Mouse (Mus musculus): ENCODE data around the gene Adcy5.

DNA sequence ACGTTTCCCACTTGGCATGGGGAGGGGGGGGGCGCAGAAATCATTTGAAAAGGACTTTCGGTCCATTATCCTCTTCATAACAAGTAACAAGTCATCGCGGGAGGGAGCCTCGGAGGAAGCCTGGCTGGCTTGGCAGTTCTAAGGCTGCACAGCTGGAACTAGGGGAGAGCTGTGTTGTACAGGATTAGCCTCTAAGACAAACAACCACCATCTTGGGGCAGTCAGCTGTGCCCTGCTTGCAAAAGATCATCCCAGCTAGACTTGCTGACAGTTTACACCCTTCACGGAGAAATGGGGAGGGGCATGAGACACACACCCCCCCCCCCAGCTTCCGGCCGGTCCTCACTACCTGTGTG lies 14.1 kb upstream of the Adcy5 start:
- no peak for TF ChIP-seq CTCF (IDR thresholded peaks at IDR 0.05; ENCODE audit: low read depth)
- no peak for TF ChIP-seq EP300 (IDR thresholded peaks at IDR 0.05; ENCODE audit: low read depth)
